Mouse (Mus musculus) kidney, adult 18-20 months (tissue): ENCODE data around the gene Kctd15.

ENCODE experiments used
- DNase-seq: peaks from one replicate; pipeline ENCODE4 v3.0.0; 2021

Gene Kctd15

DNA sequence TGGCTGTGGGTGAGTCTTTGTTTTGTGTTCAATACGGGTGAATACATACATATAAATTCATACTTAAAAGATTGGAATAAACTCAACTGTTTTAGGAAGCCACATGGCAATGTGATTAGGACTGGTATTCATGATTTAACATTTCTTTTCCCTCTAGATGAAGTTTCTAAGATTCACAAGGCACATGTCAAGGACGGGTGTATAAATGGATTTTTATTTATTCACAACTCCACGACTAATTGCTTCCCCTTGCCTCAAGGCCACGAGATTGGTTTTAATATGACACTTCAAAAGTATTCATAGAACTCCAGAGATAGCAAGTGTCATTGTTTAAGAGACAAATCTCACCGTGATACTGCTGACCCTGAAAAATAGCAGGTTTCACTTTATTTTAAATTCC is at the start of gene Kctd15:
Kctd15 (minus strand) TSS at position 101 of the 400 bp plus-strand sequence.
- DNase-seq = no peak

GRCm38 (mm10) chr7:34704401-34704800 is 47.9 kb upstream of the Kctd15 start:
- no peak for DNase-seq

- DNase-seq = no peak
These were observed 46.9 kb upstream of the Kctd15 start for GRCm38 (mm10) chr7:34703437-34703836.

GRCm38 (mm10) chr7:34702718-34703351 is 46.3 kb upstream of the Kctd15 start:
- DNase-seq = peak; percentile 22

- DNase-seq = no peak
These were observed 43.4 kb upstream of the Kctd15 start for GRCm38 (mm10) chr7:34699888-34700287.

DNA sequence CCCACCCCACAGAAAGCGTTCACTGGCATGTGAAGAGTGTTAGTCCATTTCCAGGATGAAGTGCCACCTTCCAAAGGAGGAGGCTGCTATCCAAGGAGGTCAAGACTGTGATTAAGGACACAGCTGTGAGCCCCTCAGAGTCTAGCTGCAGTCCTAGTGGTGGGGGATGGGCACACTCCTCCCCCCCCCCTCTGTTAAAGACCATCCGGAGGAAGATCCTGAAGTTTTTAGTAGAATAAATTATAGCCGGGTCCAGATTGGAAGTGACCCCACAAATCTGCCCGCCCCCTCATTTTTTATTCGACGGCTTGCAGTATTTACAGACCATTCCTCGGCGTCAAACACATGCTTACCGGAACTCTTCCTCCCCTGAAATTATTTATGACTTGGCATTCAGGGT is 41.7 kb upstream of the Kctd15 start:
- DNase-seq = no peak

- no peak for DNase-seq
These were observed 39.6 kb upstream of the Kctd15 start for GRCm38 (mm10) chr7:34696086-34696485.

DNA sequence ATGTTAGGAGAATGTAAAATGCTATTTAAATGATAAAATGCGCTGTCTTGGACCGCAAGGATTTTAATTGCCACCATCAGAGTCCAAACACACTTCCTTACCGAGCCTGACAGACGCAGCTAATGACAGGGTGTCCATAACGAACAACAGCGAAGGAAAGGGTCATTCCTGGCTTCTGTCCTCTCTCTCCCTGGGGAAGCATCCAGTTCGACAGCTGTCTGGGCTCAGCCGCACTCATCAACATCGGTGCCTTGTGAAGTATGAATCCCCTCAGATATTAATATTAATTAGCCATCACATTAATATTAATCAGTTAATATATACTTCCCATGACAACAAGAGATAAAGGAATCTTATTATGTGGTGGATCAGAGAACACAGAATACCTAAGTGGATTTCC is 38.4 kb upstream of the Kctd15 start:
- DNase-seq = no peak

DNA sequence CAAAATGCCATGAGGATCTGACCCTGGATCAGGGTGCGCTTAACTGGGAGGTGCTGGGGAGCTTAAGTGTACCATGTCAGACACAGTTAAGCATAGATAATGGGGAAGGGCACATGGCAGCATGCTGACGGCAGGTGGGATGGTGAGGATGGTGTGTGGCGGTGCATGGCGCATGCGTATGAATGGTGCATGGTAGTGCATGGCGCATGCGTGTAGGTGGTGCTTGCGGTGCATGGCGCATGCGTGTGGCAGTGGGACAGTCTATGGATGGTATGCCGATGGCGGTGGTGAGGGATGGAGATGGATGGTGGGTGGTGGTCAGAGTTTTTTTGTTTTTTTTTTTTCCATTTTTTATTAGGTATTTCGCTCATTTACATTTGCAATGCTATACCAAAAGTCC is 37.4 kb upstream of the Kctd15 start:
- no peak for DNase-seq

GRCm38 (mm10) chr7:34693072-34693471 is 36.5 kb upstream of the Kctd15 start:
- DNase-seq = no peak

DNA sequence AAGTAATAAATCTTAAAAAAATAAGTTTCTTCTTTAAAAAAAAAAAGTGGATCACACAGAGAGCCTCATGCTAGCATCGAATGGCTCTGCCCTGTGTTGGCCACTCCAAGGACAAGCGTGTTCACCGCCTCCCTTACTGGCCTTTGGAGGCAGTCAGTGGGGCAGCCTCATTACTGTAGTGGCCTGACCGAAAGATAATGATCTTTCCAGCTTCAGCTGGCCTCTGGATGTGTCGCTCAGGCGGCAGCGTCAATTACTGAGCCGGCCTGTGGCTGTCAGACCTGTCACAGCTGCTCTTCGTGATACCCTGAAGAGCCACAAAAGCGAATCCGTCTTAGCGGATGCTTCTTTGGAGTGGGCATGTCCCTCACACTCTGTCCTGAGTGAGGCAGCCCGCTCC is 33.6 kb upstream of the Kctd15 start:
- no peak for DNase-seq

DNA sequence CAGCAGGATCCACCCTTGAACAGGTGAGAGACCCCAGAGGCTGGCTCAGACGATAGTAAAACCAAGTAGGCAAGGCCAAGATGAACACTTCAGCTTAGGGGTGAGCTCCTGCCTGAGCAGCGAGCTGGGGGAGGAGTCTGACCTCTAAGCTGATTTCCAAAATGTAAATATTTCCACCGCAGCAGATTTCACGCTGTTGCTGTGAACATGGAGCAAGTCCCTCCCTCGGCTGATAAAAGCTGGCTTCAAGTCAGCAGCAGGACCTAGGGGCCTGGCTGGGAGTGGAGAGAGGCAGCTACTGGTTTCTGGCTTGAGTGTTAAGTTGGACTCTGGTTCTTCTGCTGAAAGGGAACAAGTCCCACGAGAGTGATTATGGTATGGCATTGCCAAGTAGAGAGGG is 32.5 kb upstream of the Kctd15 start:
- DNase-seq = no peak

- DNase-seq = no peak
These were observed 29.3 kb upstream of the Kctd15 start for GRCm38 (mm10) chr7:34685801-34686200.

DNA sequence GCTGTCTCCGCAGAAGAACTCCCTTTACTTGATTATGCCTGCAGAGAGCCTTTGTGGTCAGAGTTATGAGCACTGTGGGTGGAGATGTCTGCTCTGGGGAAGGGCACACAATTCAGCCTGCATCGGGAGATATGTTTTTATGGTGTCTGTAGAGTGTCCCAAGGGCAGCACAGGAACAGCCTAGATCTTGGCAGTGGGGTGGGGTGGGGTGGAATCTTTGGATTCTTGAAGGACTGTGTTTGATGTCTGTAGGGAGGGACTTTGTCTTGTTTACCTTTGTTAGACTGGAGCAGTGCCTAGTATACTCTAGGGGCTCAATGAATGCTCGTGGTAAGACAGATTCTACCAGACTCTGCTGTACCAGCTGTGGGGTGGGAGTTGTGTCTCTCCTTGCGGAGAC is 28.6 kb upstream of the Kctd15 start:
- DNase-seq = no peak

- no peak for DNase-seq
These were observed 24.4 kb upstream of the Kctd15 start for GRCm38 (mm10) chr7:34680771-34681421.

DNA sequence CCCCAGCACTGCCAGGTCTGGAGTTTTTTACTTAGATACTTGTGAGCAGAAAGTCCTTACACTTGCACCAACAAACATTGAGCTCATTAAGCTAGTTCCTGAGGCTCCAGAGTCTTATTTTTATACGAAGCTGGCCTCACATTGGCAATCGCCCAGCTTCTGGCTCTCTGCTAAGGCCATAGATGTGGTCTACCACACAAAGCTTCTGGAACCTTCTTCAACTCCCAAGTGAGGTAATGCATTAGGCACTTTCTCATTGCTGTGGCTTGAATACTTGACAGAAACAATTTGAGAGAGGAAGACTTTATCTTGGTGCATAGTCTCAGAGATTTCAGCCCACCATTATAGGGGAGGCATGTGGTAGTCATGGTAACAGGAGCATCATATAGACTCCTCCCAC is 23.4 kb upstream of the Kctd15 start:
- DNase-seq = no peak

GRCm38 (mm10) chr7:34675831-34676514 is 19.4 kb upstream of the Kctd15 start:
- DNase-seq = peak; percentile 80

- peak; percentile 12 for DNase-seq
These were observed 18.7 kb upstream of the Kctd15 start for GRCm38 (mm10) chr7:34675120-34675790.

- DNase-seq = no peak
These were observed 16.4 kb upstream of the Kctd15 start for GRCm38 (mm10) chr7:34672916-34673315.

- DNase-seq = peak; percentile 91
These were observed 15.4 kb upstream of the Kctd15 start for GRCm38 (mm10) chr7:34671911-34672310.

GRCm38 (mm10) chr7:34670778-34671177 is 14.2 kb upstream of the Kctd15 start:
- DNase-seq = no peak

DNA sequence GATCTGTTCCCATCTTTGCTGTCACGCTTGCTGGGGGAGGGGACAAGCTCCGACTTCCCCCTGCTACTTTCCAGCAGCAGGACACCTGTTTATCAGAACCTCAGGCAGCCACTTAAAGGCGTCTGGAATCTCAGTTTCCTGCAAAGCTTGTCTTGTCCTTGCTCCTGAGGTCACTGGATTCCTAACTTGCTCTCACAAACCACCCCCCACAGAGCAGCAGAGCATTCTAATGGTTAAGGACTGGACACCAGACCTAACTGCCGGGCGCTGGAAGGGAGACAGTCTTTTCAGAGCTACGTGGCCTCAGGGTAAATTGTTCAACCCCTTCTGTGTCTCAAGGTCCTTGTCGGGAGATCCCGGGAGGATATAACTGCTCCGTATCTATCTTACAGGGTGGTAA is 12.8 kb upstream of the Kctd15 start:
- peak; percentile 16 for DNase-seq

- peak; percentile 55 for DNase-seq
These were observed 11.3 kb upstream of the Kctd15 start for GRCm38 (mm10) chr7:34667874-34668273.

GRCm38 (mm10) chr7:34663145-34663544 is 6.6 kb upstream of the Kctd15 start:
- no peak for DNase-seq
